Mouse (Mus musculus) monocyte, adult 59 days (primary cell): ENCODE data around the gene Sncb. TPM values are rescaled to one million over a fixed set of nuclear protein-coding genes. Genes with fewer than 3 reads are reported as not detected.

Source experiments
- total RNA-seq, 2 experiments: library from RNA; stranded (reverse); gene quantifications; one replicate each; pipeline ENCODE4 v1.2.4; 2023

The Sncb gene
- total RNA-seq, result not detected

DNA sequence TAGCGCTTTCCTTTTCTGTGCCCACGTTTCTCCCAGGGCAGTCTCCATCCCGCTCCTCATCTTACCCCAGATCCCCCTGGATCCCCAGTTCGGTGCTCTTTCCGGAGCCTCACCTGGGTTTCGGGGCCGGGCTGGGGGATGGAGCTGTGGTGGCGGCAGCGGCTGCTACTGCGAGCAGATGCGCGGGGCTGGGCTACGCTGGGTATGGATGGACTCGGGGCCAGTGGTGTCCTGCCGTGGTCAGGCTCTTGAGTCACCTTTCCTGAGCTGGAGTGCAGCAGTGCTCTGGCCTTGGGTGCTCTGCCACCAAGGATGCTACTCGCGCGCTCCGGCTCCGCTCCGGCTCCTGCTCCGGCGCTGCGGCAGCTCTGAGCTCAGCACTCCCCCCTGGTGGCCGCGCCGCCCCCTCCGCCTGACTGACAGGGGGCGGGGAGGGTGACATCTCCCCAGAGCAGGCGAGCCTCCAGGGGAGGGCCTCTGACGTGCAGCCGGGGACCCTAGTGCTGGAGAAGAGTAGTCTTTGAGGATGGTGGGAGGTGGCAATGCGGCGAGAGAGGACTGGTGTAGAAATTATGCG is at the start of gene Sncb:
TSS of gene Sncb (minus strand) at position 404 of the 577 bp plus-strand sequence.

GRCm38 (mm10) chr13:54788740-54789560 is 22.6 kb upstream of the Sncb start, which contains the start of gene Tspan17:
Gene Tspan17, plus strand, starts transcription at chr13:54789377.

DNA sequence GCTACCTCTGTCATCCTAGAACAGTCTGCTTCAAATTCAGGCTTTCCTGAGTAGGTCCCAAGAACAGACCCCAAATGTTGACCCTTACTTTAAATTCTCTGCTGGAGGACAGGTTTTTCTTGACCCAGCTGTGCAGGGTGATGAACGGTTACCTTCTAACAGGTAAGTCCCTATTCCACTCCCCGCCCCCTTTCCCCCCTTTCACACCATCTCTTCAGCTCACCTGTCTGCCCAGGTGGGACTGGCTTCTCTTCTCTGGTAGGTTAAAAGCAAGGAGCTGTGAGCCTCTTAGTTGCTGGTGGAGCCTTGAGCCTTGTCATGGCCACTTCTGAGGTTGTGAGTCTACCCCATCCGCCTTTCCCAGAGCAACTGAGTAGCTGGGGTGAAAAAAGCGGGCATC is 17.3 kb upstream of the Sncb start, which contains the start of gene Eif4e1b:
TSS of gene Eif4e1b (plus strand) at position 301 of the 400 bp plus-strand sequence.

GRCm38 (mm10) chr13:54749864-54750411 is 16.5 kb downstream of the Sncb start, which contains the start of gene Gprin1:
Gene Gprin1, minus strand, starts transcription at chr13:54749874.

Other genes with a start within 250 kb of the Sncb start
- gene 4833439L19Rik, start 201.2 kb downstream of the Sncb start, total RNA-seq, result 10 to 100 TPM; 56.1 to 56.8 TPM
- 10 to 100 TPM; 22.1 to 24.3 TPM for gene Arl10, start 191.6 kb downstream of the Sncb start, total RNA-seq
- gene Nop16, start 176.5 kb downstream of the Sncb start, total RNA-seq, result 10 to 100 TPM; 13.4 to 16.0 TPM
- gene Higd2a, start 176.4 kb downstream of the Sncb start, total RNA-seq, result 10 to 100 TPM; 93.5 to 98.7 TPM
- gene Cltb, start 155.3 kb downstream of the Sncb start, total RNA-seq, result 10 to 100 TPM; 24.2 to 26.4 TPM
- gene Faf2, start 144.8 kb downstream of the Sncb start, total RNA-seq, result 10 to 100 TPM; 39.6 to 43.9 TPM
- gene Rnf44, start 72.7 kb downstream of the Sncb start, total RNA-seq, result 100 to 1,000 TPM; 133 to 136 TPM
- gene Cdhr2, start 65.1 kb downstream of the Sncb start, total RNA-seq, result not detected
- not detected for gene Gprin1, start 16.7 kb downstream of the Sncb start, total RNA-seq
- not detected for gene Eif4e1b, start 17.4 kb upstream of the Sncb start, total RNA-seq
- 10 to 100 TPM; 18.6 to 19.0 TPM for gene Tspan17, start 22.8 kb upstream of the Sncb start, total RNA-seq
- 1 to 10 TPM; 3.1 to 3.9 TPM for gene Unc5a, start 182.8 kb upstream of the Sncb start, total RNA-seq